ENCODE assay signal across 8 mouse cellular contexts in genomic region chr2:153052700-153053351, GRCm38 (mm10). TPM values are rescaled to one million over a fixed set of nuclear protein-coding genes. Genes with fewer than 3 reads are reported as not detected.
A peak's percentile ranks its signal among the peaks of the same experiment; 100 is the strongest.
DNase-seq lines count a peak whose midpoint lies in the region; ATAC-seq and TF ChIP-seq lines count a peak whose summit lies in the region.
"Had no signal": no experiment of that assay in that cellular context is flagged by ENCODE, and none has a peak within 500 bp of the region (broad histone marks: within the 10 kb centered on the region; RNA-seq: fewer than 3 reads in every experiment).

No protein-coding gene starts in this region.

- DNase-seq in layer of hippocampus, adult 2 months (ENCODE audit: low spot score in 2 of 2): no peak
- DNase-seq in layer of hippocampus, adult 11-12 months (ENCODE audit: low spot score): no peak
- peak; percentile 2 for DNase-seq in Muller cell, postnatal 12 days (ENCODE audit: inconsistent ontology term)
- peak; percentile 65 to 77 for DNase-seq in cerebellum, postnatal 25 days
- no peak for DNase-seq in adipocyte (ENCODE audit: low spot score)

- peak; percentile 65 for TF ChIP-seq CTCF in layer of hippocampus, adult 2 months (conservative IDR thresholded peaks at IDR 0.05)

- no peak overlapping the region for H3K27ac ChIP-seq in layer of hippocampus, adult 2 months
- H3K27ac ChIP-seq: forebrain, embryonic 13.5 days had no signal

- H3K4me3 ChIP-seq in layer of hippocampus, adult 2 months: no peak overlapping the region
- H3K4me3 ChIP-seq: forebrain, embryonic 13.5 days had no signal

- peak; percentile 25 for ATAC-seq in megakaryocyte, adult 5-6 weeks (ENCODE audit: poor library complexity, severe bottlenecking)
- no peak for ATAC-seq in CD4-positive, CD25-positive, alpha-beta regulatory T cell, adult 4 months
- ATAC-seq: forebrain, embryonic 13.5 days had no signal

RNA-seq across cellular contexts. Expression of gene Ccm2l, which starts 12.9 kb away (rescaled TPM):
- total RNA-seq in layer of hippocampus, adult 2 months (2021): 1 to 10 TPM; 4.9 to 6.6 TPM
- total RNA-seq in megakaryocyte, adult 5-6 weeks (2015): 0.59 TPM in 1 of 2 replicates, not detected in the other
- total RNA-seq in megakaryocyte, adult 5-6 weeks (2017): 0.22 TPM in 1 of 2 replicates, not detected in the other
- polyA plus RNA-seq in CD4-positive, CD25-positive, alpha-beta regulatory T cell, adult 4 months (2017; shearing (Covaris generic)): not detected

RNA-seq across cellular contexts. Expression of gene Xkr7, which starts 21.2 kb away (rescaled TPM):
- total RNA-seq in layer of hippocampus, adult 2 months (2021): 1 to 10 TPM; 2.0 TPM
- not detected in 2 replicates for total RNA-seq in megakaryocyte, adult 5-6 weeks (2015)
- total RNA-seq in megakaryocyte, adult 5-6 weeks (2017): not detected in 2 replicates
- polyA plus RNA-seq in CD4-positive, CD25-positive, alpha-beta regulatory T cell, adult 4 months (2017; shearing (Covaris generic)): not detected

RNA-seq across cellular contexts. Expression of gene Pdrg1, which starts 37.6 kb away (rescaled TPM):
- total RNA-seq in layer of hippocampus, adult 2 months (2021): 10 to 100 TPM; 37.0 to 41.7 TPM
- 34.0 and 38.6 TPM in 2 replicates for total RNA-seq in megakaryocyte, adult 5-6 weeks (2015)
- total RNA-seq in megakaryocyte, adult 5-6 weeks (2017): 80.2 and 129 TPM in 2 replicates
- polyA plus RNA-seq in CD4-positive, CD25-positive, alpha-beta regulatory T cell, adult 4 months (2017; shearing (Covaris generic)): 100 to 1,000 TPM; 164 to 215 TPM

RNA-seq across cellular contexts. Expression of gene Hck, which starts 55.4 kb away (rescaled TPM):
- 1 to 10 TPM; 1.9 to 2.2 TPM for total RNA-seq in layer of hippocampus, adult 2 months (2021)
- total RNA-seq in megakaryocyte, adult 5-6 weeks (2015): 207 and 212 TPM in 2 replicates
- 279 and 282 TPM in 2 replicates for total RNA-seq in megakaryocyte, adult 5-6 weeks (2017)
- under 1 TPM; 0.61 to 0.67 TPM for polyA plus RNA-seq in CD4-positive, CD25-positive, alpha-beta regulatory T cell, adult 4 months (2017; shearing (Covaris generic))

Comparison
In these comparisons a context has a peak if more than half of its experiments do, and no peak if none do; other contexts are left out.
1. DNase-seq: peak in Muller cell, postnatal 12 days (single experiment) and cerebellum, postnatal 25 days (2 of 2); none in layer of hippocampus, adult 2 months (0 of 2), layer of hippocampus, adult 11-12 months (single experiment) and adipocyte (single experiment).